Mouse (Mus musculus): Measurements from ENCODE around the gene Tcf12. TPM values are rescaled to one million over a fixed set of nuclear protein-coding genes. Genes with fewer than 3 reads are reported as not detected.
A peak's percentile ranks its signal among the peaks of the same experiment; 100 is the strongest.

Gene Tcf12
- polyA plus RNA-seq, 1 experiment from 2014 or later: 43.6 TPM

GRCm38 (mm10) chr9:72132728-72133088 lies 21.0 kb upstream of the Tcf12 start:
- Histone ChIP-seq H3K36me3 (ENCODE audit: control insufficient read depth, insufficient read depth, low read length) (no peaks in the 10 kb centered on the region), H3K4me1 (ENCODE audit: control insufficient read depth, insufficient read depth, low read length) (peaks cover 4% of the 10 kb centered on the region)

GRCm38 (mm10) chr9:72129884-72130283 lies 18.2 kb upstream of the Tcf12 start:
- Histone ChIP-seq H3K27me3 (ENCODE audit: control insufficient read depth, insufficient read depth, low read length) (no peaks in the 10 kb centered on the region), H3K9ac (ENCODE audit: low read length) (no peak overlapping the region), H3K27ac (ENCODE audit: low read length) (no peak overlapping the region), H3K4me3 (replicated peaks; ENCODE audit: low read length) (no peak overlapping the region), H3K4me2 (ENCODE audit: low read depth, low read length) (no peak overlapping the region), H3K36me3 (ENCODE audit: control insufficient read depth, insufficient read depth, low read length) (no peaks in the 10 kb centered on the region), H3K4me1 (ENCODE audit: control insufficient read depth, insufficient read depth, low read length) (peaks cover 4% of the 10 kb centered on the region), H3K9me3 (replicated peaks; ENCODE audit: control insufficient read depth, low read length) (no peaks in the 10 kb centered on the region)
- ATAC-seq (ENCODE audit: insufficient read depth, low FRiP score): no peak
- WGBS: 84% methylated on average over 4 of the region's 4 CpGs

More at GRCm38 (mm10) chr9:72132728-72133088, 21.0 kb upstream of the Tcf12 start:
- Histone ChIP-seq H3K27ac (ENCODE audit: low read length) (peak overlapping the region; percentile 81), H3K9ac (ENCODE audit: low read length) (peak overlapping the region; percentile 93), H3K4me3 (replicated peaks; ENCODE audit: low read length) (peak overlapping the region; percentile 62), H3K9me3 (replicated peaks; ENCODE audit: control insufficient read depth, low read length) (no peaks in the 10 kb centered on the region), H3K27me3 (ENCODE audit: control insufficient read depth, insufficient read depth, low read length) (no peaks in the 10 kb centered on the region), H3K4me2 (ENCODE audit: low read depth, low read length) (peak overlapping the region; percentile 84)
- ATAC-seq (ENCODE audit: insufficient read depth, low FRiP score): no peak
- under 1% methylated on average over 29 of the region's 29 CpGs for WGBS

DNA sequence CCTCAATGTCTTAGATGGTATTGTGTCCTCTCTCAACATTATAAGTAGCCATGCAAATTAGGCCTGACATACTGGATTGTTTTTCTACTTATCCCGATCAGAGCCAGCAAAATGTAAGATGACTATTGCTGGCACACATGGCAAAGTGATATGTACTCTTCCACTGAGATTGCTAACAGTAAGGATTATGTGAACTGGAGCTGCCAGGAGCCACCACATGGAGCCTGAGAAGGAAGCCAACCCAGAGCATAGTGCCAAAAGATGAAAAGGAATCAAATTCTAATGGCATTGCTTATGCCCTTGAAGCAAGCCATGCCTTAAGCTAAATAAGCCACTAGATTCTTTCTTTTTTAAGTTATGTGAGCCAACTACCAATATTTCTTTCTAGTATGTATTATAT lies 13.8 kb upstream of the Tcf12 start:
- H3K36me3 ChIP-seq (ENCODE audit: control insufficient read depth, insufficient read depth, low read length): no peaks in the 10 kb centered on the region
- ATAC-seq (ENCODE audit: insufficient read depth, low FRiP score): no peak
- H3K9ac ChIP-seq (ENCODE audit: low read length): no peak overlapping the region
- H3K27ac ChIP-seq (ENCODE audit: low read length): no peak overlapping the region
- no peaks in the 10 kb centered on the region for H3K9me3 ChIP-seq (replicated peaks; ENCODE audit: control insufficient read depth, low read length)
- no peak overlapping the region for H3K4me3 ChIP-seq (replicated peaks; ENCODE audit: low read length)
- no peak overlapping the region for H3K4me2 ChIP-seq (ENCODE audit: low read depth, low read length)
- H3K27me3 ChIP-seq (ENCODE audit: control insufficient read depth, insufficient read depth, low read length): no peaks in the 10 kb centered on the region
- WGBS: 82% methylated on average over 1 of the region's 1 CpGs
- no peaks in the 10 kb centered on the region for H3K4me1 ChIP-seq (ENCODE audit: control insufficient read depth, insufficient read depth, low read length)

DNA sequence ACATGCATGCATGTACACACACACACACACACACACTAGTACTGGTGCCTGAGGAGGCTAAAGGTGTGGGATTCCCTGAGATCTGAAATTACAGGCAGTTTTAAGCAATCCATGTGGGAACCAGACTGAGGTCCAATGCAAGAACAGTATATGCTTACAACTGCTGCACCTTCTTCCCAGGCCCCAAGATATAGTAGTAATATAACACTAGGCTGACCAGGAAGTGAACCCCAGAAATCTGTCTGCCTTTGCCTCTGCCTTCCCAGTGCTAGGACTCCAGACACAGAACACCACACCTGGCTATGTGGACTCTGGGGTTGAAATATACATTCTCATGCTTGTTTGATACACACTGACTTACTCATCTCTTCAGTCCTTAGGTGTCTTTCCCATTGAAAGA lies 6.8 kb upstream of the Tcf12 start:
- Histone ChIP-seq H3K4me3 (replicated peaks; ENCODE audit: low read length) (no peak overlapping the region), H3K4me2 (ENCODE audit: low read depth, low read length) (no peak overlapping the region), H3K4me1 (ENCODE audit: control insufficient read depth, insufficient read depth, low read length) (no peaks in the 10 kb centered on the region), H3K36me3 (ENCODE audit: control insufficient read depth, insufficient read depth, low read length) (no peaks in the 10 kb centered on the region), H3K9me3 (replicated peaks; ENCODE audit: control insufficient read depth, low read length) (no peaks in the 10 kb centered on the region), H3K27ac (ENCODE audit: low read length) (no peak overlapping the region), H3K27me3 (ENCODE audit: control insufficient read depth, insufficient read depth, low read length) (no peaks in the 10 kb centered on the region), H3K9ac (ENCODE audit: low read length) (no peak overlapping the region)
- no peak for ATAC-seq (ENCODE audit: insufficient read depth, low FRiP score)

DNA sequence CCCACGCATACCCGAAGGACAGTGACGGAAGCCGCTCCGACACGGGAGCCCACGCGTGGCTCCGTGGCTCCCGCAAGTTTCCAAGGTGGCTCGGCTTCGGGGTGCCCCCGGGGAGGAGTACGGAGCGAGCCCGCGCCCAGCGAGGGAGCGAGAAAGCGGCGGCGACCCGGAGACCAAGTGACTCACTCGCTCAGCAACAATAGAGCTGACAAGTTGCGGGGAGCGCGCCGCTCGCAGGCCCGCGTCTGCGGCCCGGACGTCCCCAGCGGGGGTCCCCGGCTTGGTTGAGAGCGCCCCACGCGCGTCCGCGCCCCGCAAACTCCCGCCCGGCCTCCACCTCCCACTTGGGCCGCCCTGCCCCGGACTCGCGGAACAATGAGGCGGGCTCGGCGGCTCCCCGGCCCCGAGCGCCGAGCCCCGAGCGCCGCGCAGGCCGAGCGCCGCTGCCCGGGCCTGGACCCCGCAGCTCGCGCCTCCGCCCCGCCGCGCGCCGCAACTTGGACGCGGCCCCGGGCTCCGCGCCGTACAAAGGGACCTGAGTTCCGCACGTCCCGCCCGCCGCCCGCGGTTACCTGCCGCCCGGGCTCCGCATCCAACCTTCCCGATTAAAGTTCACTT lies 558 bp downstream of the Tcf12 start:
- H3K4me3 ChIP-seq (replicated peaks; ENCODE audit: low read length): peak overlapping the region; percentile 96
- under 1% methylated on average over 86 of the region's 90 CpGs for WGBS
- H3K36me3 ChIP-seq (ENCODE audit: control insufficient read depth, insufficient read depth, low read length): 0 out of 2 replicates have a peak, but pooled peaks cover 5% of the 10 kb centered on the region
- H3K9me3 ChIP-seq (replicated peaks; ENCODE audit: control insufficient read depth, low read length): no peaks in the 10 kb centered on the region
- ATAC-seq (ENCODE audit: insufficient read depth, low FRiP score): peak; percentile 84
- H3K9ac ChIP-seq (ENCODE audit: low read length): peak overlapping the region; percentile 100
- peak overlapping the region; percentile 74 for H3K4me2 ChIP-seq (ENCODE audit: low read depth, low read length)
- H3K27me3 ChIP-seq (ENCODE audit: control insufficient read depth, insufficient read depth, low read length): no peaks in the 10 kb centered on the region
- peaks cover 12% of the 10 kb centered on the region for H3K4me1 ChIP-seq (ENCODE audit: control insufficient read depth, insufficient read depth, low read length)
- peak overlapping the region; percentile 98 for H3K27ac ChIP-seq (ENCODE audit: low read length)

DNA sequence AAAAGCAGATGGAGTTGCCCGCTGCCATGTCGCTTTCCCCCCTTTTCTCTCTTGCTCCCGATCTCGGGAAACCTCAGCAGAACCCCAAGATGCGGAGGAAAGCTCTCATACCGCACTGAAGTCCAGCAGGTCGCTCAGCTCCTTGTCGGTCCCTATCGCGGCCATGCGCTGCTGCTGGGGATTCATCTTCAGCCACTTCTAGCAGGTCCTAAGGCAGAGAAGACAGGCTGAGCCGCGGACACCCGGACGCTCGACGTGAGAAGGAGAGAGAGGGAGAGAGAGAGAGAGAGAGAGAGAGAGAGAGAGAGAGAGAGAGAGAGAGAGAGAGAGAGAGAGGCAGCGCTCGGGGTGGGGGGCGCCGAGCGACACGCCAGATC lies 1.1 kb downstream of the Tcf12 start:
- H3K27me3 ChIP-seq (ENCODE audit: control insufficient read depth, insufficient read depth, low read length): no peaks in the 10 kb centered on the region
- peak overlapping the region; percentile 100 for H3K9ac ChIP-seq (ENCODE audit: low read length)
- H3K9me3 ChIP-seq (replicated peaks; ENCODE audit: control insufficient read depth, low read length): no peaks in the 10 kb centered on the region
- under 1% methylated on average over 23 of the region's 23 CpGs for WGBS
- H3K4me2 ChIP-seq (ENCODE audit: low read depth, low read length): peak overlapping the region; percentile 74
- peaks cover 12% of the 10 kb centered on the region for H3K4me1 ChIP-seq (ENCODE audit: control insufficient read depth, insufficient read depth, low read length)
- peak; percentile 7; the same call in 1 of the 2 replicates for ATAC-seq (ENCODE audit: insufficient read depth, low FRiP score)
- 0 out of 2 replicates have a peak, but pooled peaks cover 5% of the 10 kb centered on the region for H3K36me3 ChIP-seq (ENCODE audit: control insufficient read depth, insufficient read depth, low read length)
- peak overlapping the region; percentile 96 for H3K4me3 ChIP-seq (replicated peaks; ENCODE audit: low read length)
- H3K27ac ChIP-seq (ENCODE audit: low read length): peak overlapping the region; percentile 98

DNA sequence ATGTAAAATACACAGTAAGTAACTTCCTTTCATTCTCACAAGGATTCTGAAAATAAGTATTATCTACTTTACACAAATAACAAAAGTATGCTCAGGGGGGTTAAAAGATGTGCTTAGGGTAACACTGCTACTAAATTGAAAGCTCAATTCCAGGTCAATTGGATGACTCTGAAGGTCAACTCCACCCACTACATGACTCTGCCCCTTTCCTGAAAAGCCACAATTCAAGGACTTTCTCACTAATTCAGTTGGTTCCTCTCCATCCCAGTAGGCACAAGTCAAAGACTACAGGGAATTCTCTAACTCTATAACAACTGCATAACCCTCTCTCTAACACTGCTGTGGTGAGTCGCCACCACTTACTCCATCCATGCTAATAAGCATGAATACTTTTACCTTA lies 8.2 kb downstream of the Tcf12 start:
- Histone ChIP-seq H3K9me3 (replicated peaks; ENCODE audit: control insufficient read depth, low read length) (no peaks in the 10 kb centered on the region), H3K27me3 (ENCODE audit: control insufficient read depth, insufficient read depth, low read length) (no peaks in the 10 kb centered on the region), H3K4me2 (ENCODE audit: low read depth, low read length) (no peak overlapping the region), H3K4me1 (ENCODE audit: control insufficient read depth, insufficient read depth, low read length) (peaks cover 10% of the 10 kb centered on the region), H3K9ac (ENCODE audit: low read length) (no peak overlapping the region), H3K4me3 (replicated peaks; ENCODE audit: low read length) (no peak overlapping the region), H3K36me3 (ENCODE audit: control insufficient read depth, insufficient read depth, low read length) (0 out of 2 replicates have a peak, but pooled peaks cover 5% of the 10 kb centered on the region), H3K27ac (ENCODE audit: low read length) (no peak overlapping the region)
- WGBS: 97% methylated on average over 1 of the region's 1 CpGs
- ATAC-seq (ENCODE audit: insufficient read depth, low FRiP score): no peak

DNA sequence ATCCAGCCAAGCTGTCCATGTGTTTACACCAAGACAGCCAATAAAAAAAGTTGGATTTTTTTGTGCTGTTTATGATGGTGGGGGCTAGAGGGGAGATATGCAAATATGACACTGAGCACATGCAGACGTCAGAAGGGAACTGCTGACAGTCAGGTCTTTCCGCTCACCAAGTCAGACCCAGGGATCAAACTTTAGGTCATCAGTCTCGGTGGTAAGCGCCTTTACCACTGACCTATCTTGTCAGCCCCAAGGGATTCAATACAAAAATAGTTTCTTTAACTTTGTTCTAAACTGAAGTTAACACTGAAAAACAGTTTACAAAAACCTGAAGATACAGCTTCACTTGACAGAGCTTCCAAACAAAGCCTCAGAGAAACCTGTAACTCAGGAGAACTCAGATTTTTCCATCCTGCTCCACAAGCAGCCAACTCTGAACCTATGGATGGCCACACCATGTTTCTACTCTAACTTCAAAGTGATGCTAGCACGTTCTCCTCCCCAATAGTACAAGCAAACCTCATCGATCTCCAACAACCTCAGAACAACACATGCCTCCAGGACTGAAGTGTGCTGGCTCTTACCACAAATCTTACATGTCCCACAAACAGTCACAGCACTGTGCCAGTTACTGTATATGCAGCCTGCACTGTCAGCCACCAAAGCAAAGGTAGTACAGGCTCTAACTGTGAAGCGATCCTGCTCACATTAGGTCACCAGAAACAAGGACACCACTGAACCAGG lies 11.6 kb downstream of the Tcf12 start:
- no peak overlapping the region for H3K4me3 ChIP-seq (replicated peaks; ENCODE audit: low read length)
- WGBS: 71% methylated on average over 7 of the region's 7 CpGs

GRCm38 (mm10) chr9:72098056-72098455 lies 13.6 kb downstream of the Tcf12 start:
- no peak overlapping the region for H3K27ac ChIP-seq (ENCODE audit: low read length)
- no peaks in the 10 kb centered on the region for H3K9me3 ChIP-seq (replicated peaks; ENCODE audit: control insufficient read depth, low read length)
- H3K4me1 ChIP-seq (ENCODE audit: control insufficient read depth, insufficient read depth, low read length): peaks cover 5% of the 10 kb centered on the region; the same call in 1 of the 2 replicates
- H3K36me3 ChIP-seq (ENCODE audit: control insufficient read depth, insufficient read depth, low read length): no peaks in the 10 kb centered on the region
- H3K9ac ChIP-seq (ENCODE audit: low read length): no peak overlapping the region
- H3K4me2 ChIP-seq (ENCODE audit: low read depth, low read length): no peak overlapping the region
- 80% methylated on average over 2 of the region's 2 CpGs for WGBS
- no peak overlapping the region for H3K4me3 ChIP-seq (replicated peaks; ENCODE audit: low read length)
- ATAC-seq (ENCODE audit: insufficient read depth, low FRiP score): no peak
- H3K27me3 ChIP-seq (ENCODE audit: control insufficient read depth, insufficient read depth, low read length): no peaks in the 10 kb centered on the region

More for the DNA sequence above, 11.6 kb downstream of the Tcf12 start:
- no peak overlapping the region for H3K9ac ChIP-seq (ENCODE audit: low read length)
- H3K36me3 ChIP-seq (ENCODE audit: control insufficient read depth, insufficient read depth, low read length): no peaks in the 10 kb centered on the region
- no peak overlapping the region for H3K4me2 ChIP-seq (ENCODE audit: low read depth, low read length)
- no peak overlapping the region for H3K27ac ChIP-seq (ENCODE audit: low read length)
- peaks cover 5% of the 10 kb centered on the region; the same call in 1 of the 2 replicates for H3K4me1 ChIP-seq (ENCODE audit: control insufficient read depth, insufficient read depth, low read length)
- H3K9me3 ChIP-seq (replicated peaks; ENCODE audit: control insufficient read depth, low read length): no peaks in the 10 kb centered on the region
- ATAC-seq (ENCODE audit: insufficient read depth, low FRiP score): no peak
- no peaks in the 10 kb centered on the region for H3K27me3 ChIP-seq (ENCODE audit: control insufficient read depth, insufficient read depth, low read length)

Measured in stomach, embryonic 16.5 days (tissue).